Mouse (Mus musculus): Measurements from ENCODE around the gene 2610301B20Rik. TPM values are rescaled to one million over a fixed set of nuclear protein-coding genes. Genes with fewer than 3 reads are reported as not detected.
"Not testable (repeated sequence)": the region's sequence is repeated elsewhere in the genome, so short reads cannot be mapped to it uniquely, and the experiment has no call there.

Gene 2610301B20Rik
- polyA plus RNA-seq, 1 experiment from 2014 or later = 28.8 TPM

DNA sequence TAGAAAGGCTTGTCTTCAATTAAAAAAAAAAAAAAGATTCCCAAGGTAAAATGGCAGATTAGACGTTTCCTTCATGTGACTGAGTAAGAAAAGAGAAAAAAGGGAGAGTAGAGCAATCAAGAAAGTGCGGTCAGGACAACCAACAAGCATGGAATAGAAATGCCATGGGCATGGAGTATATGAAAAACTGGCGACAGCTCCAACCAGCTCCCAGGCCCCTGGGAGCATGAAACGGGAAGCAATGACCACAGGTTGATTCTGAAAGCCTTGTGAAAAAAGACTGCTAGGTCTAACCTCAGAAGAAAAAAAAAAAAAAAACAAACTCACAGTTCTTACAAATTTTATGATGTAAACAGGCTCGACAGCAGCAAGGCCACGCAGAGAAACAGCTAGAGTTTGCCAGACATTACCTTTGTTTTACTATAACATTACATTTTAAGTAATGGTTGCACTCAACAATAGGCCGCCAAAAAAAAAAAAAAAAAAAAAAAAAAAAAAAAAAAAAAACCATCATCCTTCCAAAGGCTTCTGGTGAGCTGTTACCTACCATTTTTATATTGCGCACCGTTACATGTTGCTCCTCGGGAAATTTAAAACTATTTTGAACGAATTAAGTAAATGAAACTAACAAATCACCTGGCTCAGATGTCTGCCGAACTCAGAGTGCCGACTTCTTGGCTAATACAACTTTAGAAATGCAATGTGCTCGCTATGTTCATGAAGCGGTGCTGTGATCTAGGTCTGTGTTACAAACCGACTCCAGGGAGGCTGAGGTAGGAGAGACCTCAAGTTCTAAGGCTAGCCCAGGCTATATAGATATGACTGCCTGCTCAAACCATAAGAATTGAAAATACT, 1.4 kb upstream of the 2610301B20Rik start:
- WGBS = 24% methylated on average over 16 of the region's 16 CpGs
- Histone ChIP-seq H3K36me3 (no peaks in the 10 kb centered on the region), H3K27me3 (no peaks in the 10 kb centered on the region), H3K9ac (peak overlapping the region; percentile 89), H3K4me1 (peaks cover 10% of the 10 kb centered on the region), H3K4me2 (peak overlapping the region; percentile 73), H3K4me3 (peak overlapping the region; percentile 97), H3K9me3 (no peaks in the 10 kb centered on the region), H3K27ac (peak overlapping the region; percentile 99)
- ATAC-seq (ENCODE audit: borderline replicate concordance, extremely low read depth, low FRiP score, low TSS enrichment) = no peak

DNA sequence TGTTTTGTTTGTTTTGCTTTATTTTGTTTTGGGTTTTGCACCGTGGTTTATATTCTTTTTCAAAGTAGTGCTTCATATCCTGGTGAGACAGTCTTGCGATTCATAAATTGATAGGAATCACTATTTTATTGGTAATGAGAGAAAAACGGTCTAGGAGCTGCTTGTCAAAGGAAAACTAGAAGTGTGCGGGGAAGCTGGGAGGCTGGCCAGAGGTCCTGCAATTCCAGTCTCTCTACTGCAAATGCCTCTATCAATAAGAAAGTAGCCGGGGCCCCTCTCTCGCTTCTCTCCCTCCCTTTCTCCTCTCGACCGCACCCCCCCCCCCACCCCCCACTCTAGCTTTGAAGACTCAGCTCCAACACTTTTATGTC, 764 bp upstream of the 2610301B20Rik start:
- H3K36me3 ChIP-seq = no peaks in the 10 kb centered on the region
- no peaks in the 10 kb centered on the region for H3K9me3 ChIP-seq
- H3K4me3 ChIP-seq = peak overlapping the region; percentile 97
- ATAC-seq (ENCODE audit: borderline replicate concordance, extremely low read depth, low FRiP score, low TSS enrichment) = peak; percentile 53
- peak overlapping the region; percentile 99 for H3K27ac ChIP-seq
- peak overlapping the region; percentile 73 for H3K4me2 ChIP-seq
- 3% methylated on average over 5 of the region's 8 CpGs for WGBS
- no peaks in the 10 kb centered on the region for H3K27me3 ChIP-seq
- peak overlapping the region; percentile 89 for H3K9ac ChIP-seq
- H3K4me1 ChIP-seq = peaks cover 10% of the 10 kb centered on the region

DNA sequence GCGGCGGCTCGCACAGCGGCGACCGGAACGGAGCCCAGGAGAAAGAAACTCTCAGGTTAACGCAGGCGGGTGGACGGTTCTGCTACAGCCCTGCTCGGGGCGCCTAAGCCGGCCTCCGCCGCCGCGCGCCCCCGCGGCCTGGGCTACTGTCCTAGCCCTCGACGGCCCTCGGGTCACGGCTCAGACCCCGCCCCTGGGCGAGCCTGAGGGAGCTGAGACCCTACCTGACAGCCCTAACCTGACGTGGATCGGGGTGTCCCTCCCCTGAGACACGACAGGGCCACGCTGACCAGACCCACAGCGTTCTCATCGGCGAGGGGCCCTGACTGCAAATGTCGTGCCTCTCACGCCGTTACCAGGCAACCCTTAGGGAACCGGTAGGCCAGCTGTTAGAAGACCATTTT, 422 bp downstream of the 2610301B20Rik start:
- WGBS = under 1% methylated on average over 37 of the region's 37 CpGs
- peaks cover 10% of the 10 kb centered on the region for H3K4me1 ChIP-seq
- H3K4me3 ChIP-seq = peak overlapping the region; percentile 97
- H3K9me3 ChIP-seq = no peaks in the 10 kb centered on the region
- H3K27ac ChIP-seq = peak overlapping the region; percentile 99
- H3K4me2 ChIP-seq = peak overlapping the region; percentile 73
- peak overlapping the region; percentile 89 for H3K9ac ChIP-seq
- ATAC-seq (ENCODE audit: borderline replicate concordance, extremely low read depth, low FRiP score, low TSS enrichment) = peak; percentile 84
- no peaks in the 10 kb centered on the region for H3K36me3 ChIP-seq
- no peaks in the 10 kb centered on the region for H3K27me3 ChIP-seq

DNA sequence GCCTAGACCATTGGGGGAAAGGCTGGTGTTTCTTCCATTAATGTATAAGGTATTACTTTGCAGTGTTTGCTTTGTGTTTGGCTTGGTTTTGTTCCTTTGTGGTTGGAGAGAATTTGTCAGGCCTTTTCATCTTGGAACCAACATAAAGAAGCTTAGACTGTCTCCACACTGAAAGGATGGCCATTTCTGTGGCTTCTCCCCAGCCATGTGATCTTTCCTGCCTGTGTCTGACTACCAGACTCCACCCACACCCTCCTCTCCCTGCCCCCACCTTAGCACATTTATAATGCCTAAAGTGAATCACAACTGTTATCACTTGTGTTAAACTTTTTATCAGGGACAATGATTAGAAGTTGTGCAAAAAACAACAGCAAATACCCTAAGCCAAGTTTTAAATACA, 1.1 kb downstream of the 2610301B20Rik start:
- Histone ChIP-seq H3K9ac (peak overlapping the region; percentile 89; the same call in 1 of the 2 replicates), H3K4me2 (peak overlapping the region; percentile 73), H3K27ac (no peak overlapping the region), H3K4me1 (peaks cover 10% of the 10 kb centered on the region), H3K4me3 (peak overlapping the region; percentile 97), H3K36me3 (0 out of 2 replicates have a peak, but pooled peaks cover 3% of the 10 kb centered on the region), H3K9me3 (no peaks in the 10 kb centered on the region), H3K27me3 (no peaks in the 10 kb centered on the region)
- ATAC-seq (ENCODE audit: borderline replicate concordance, extremely low read depth, low FRiP score, low TSS enrichment) = no peak

DNA sequence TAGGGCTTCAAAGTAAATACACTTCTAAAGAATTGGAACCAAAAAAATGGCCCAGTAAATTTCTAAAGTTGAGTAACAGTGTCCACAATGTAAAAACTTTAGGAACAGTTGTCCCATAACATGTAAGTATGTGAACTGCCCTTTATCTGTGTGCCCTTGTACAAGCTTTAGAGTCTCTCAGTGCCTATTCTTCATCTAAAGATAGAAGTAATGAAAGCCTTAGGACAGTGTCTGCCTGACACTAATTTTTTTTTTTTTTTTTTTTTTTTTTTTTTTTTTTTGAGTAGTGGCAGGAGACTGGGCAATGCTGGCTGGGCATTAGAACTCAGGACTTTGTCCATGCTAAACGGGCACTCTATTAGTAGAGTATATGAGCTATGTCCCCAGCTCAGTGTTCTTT, 2.8 kb downstream of the 2610301B20Rik start:
- no peaks in the 10 kb centered on the region for H3K9me3 ChIP-seq
- no peak for ATAC-seq (ENCODE audit: borderline replicate concordance, extremely low read depth, low FRiP score, low TSS enrichment)
- H3K4me2 ChIP-seq = no peak overlapping the region
- peaks cover 10% of the 10 kb centered on the region for H3K4me1 ChIP-seq
- H3K27ac ChIP-seq = no peak overlapping the region
- H3K36me3 ChIP-seq = 0 out of 2 replicates have a peak, but pooled peaks cover 3% of the 10 kb centered on the region
- H3K9ac ChIP-seq = no peak overlapping the region
- H3K4me3 ChIP-seq = no peak overlapping the region
- no peaks in the 10 kb centered on the region for H3K27me3 ChIP-seq
- 86% methylated on average over 1 of the region's 1 CpGs for WGBS

DNA sequence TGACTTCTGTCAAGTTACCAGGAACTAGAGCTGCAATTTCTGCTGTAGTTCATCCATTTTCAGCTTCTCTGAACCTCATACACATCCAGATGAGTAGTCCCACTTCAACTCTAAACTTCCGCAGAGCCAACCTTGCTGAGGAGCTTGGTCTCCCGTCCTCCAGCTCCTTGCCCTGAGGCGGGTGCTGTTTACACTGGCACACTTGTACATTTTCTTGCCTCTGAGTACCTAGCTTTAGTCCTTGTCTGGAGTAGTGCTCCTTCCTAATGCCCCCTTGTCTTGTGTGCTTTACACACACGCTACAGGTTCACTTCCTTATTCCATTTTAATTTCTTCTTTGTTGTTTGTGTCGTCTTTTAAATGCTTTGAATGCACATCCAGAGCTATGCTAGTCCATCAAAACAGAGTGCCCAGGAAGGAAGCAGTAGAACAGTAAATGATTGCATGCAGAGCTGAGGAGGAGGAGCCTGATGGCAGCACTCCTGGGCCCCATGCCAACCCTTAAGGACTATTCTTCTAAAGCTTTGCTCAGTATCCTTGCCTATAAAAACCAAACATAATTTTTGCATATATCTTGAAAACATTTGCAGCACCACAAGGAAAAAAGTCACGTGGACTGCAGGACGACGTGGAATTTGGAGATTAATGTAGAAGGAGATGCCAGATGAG, 9.6 kb downstream of the 2610301B20Rik start:
- H3K9me3 ChIP-seq = no peaks in the 10 kb centered on the region
- H3K36me3 ChIP-seq = peaks cover 25% of the 10 kb centered on the region
- 0 out of 2 replicates have a peak, but pooled peaks cover 4% of the 10 kb centered on the region for H3K4me1 ChIP-seq
- no peak overlapping the region for H3K9ac ChIP-seq
- H3K4me3 ChIP-seq = no peak overlapping the region
- H3K27ac ChIP-seq = peak overlapping the region; percentile 27; the same call in 1 of the 2 replicates
- no peak overlapping the region for H3K4me2 ChIP-seq
- 64% methylated on average over 8 of the region's 8 CpGs for WGBS
- no peaks in the 10 kb centered on the region for H3K27me3 ChIP-seq
- ATAC-seq (ENCODE audit: borderline replicate concordance, extremely low read depth, low FRiP score, low TSS enrichment) = peak; percentile 74

DNA sequence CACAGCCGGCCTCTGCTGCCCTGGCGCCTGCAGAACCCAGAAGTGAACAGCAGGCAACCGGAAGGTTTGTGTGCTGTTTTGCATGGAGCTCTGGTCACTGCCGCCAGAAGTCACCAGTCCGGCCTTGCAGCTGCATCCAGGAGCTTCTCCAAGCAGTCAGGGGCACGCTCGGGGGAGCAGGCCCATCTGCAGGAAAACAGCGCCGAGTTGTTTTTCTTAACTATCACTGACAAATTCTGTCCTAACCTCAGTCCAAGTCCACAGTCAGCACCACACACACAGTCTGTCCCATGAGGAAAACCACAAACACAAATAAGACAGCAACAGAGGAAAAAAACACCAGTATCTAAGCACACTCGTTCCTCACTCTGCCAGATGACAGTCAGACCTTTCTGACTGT, 14.5 kb downstream of the 2610301B20Rik start:
- ATAC-seq (ENCODE audit: borderline replicate concordance, extremely low read depth, low FRiP score, low TSS enrichment) = no peak
- H3K9me3 ChIP-seq = no peaks in the 10 kb centered on the region
- H3K27ac ChIP-seq = no peak overlapping the region
- no peak overlapping the region for H3K4me2 ChIP-seq
- H3K9ac ChIP-seq = no peak overlapping the region
- peaks cover 17% of the 10 kb centered on the region for H3K36me3 ChIP-seq
- 97% methylated on average over 10 of the region's 10 CpGs for WGBS
- no peaks in the 10 kb centered on the region for H3K27me3 ChIP-seq
- 0 out of 2 replicates have a peak, but pooled peaks cover 4% of the 10 kb centered on the region for H3K4me1 ChIP-seq
- no peak overlapping the region for H3K4me3 ChIP-seq

DNA sequence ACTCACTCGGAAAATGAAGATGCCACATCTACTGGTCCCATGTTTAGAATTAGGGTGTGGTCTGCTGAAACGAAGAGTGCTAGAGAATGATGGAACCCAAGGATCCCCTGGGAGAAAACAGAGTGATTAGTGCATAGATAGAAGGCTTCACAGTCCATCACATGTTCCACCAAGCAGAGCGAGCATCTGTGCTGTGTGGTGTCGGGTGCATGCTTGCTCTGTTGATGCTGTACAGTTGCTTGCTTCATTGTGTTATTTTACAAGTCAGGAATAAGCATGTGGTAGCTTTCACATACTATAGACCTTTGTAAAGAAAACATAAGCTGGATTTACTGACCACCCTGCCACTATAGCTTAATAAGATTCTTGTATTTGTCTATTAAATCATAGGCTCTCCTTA, 22.0 kb downstream of the 2610301B20Rik start:
- 83% methylated on average over 4 of the region's 4 CpGs for whole genome bisulfite sequencing

DNA sequence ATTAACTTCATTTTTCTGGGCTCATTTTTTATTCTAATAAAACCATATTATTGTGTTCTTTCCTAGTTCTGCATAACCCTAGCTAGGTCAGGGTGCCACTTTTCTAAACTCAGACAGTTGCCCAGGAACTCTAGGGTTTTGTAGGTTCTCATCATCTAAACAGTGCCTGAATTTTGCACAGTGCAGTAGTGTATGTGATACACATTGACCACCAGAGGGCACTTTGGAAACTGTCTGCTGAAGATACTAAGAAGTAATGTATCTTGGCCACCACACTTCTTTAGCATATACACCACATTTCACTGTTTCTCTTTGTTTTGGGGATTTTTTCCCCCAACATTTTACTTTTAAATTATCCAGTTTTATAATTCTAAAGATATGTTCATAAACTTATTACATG, 22.6 kb downstream of the 2610301B20Rik start:
- ATAC-seq (ENCODE audit: borderline replicate concordance, extremely low read depth, low FRiP score, low TSS enrichment) = no peak
- H3K27me3 ChIP-seq = no peaks in the 10 kb centered on the region
- H3K36me3 ChIP-seq = 0 out of 2 replicates have a peak, but pooled peaks cover 10% of the 10 kb centered on the region
- no peak overlapping the region for H3K27ac ChIP-seq
- H3K4me2 ChIP-seq = no peak overlapping the region
- H3K4me3 ChIP-seq = no peak overlapping the region
- H3K4me1 ChIP-seq = no peaks in the 10 kb centered on the region
- no peak overlapping the region for H3K9ac ChIP-seq
- no peaks in the 10 kb centered on the region for H3K9me3 ChIP-seq

More for the DNA sequence above, 22.0 kb downstream of the 2610301B20Rik start:
- Histone ChIP-seq H3K4me3 (no peak overlapping the region), H3K9ac (no peak overlapping the region), H3K9me3 (no peaks in the 10 kb centered on the region), H3K27ac (no peak overlapping the region), H3K4me2 (no peak overlapping the region), H3K36me3 (0 out of 2 replicates have a peak, but pooled peaks cover 10% of the 10 kb centered on the region), H3K27me3 (no peaks in the 10 kb centered on the region), H3K4me1 (no peaks in the 10 kb centered on the region)
- ATAC-seq (ENCODE audit: borderline replicate concordance, extremely low read depth, low FRiP score, low TSS enrichment) = no peak

DNA sequence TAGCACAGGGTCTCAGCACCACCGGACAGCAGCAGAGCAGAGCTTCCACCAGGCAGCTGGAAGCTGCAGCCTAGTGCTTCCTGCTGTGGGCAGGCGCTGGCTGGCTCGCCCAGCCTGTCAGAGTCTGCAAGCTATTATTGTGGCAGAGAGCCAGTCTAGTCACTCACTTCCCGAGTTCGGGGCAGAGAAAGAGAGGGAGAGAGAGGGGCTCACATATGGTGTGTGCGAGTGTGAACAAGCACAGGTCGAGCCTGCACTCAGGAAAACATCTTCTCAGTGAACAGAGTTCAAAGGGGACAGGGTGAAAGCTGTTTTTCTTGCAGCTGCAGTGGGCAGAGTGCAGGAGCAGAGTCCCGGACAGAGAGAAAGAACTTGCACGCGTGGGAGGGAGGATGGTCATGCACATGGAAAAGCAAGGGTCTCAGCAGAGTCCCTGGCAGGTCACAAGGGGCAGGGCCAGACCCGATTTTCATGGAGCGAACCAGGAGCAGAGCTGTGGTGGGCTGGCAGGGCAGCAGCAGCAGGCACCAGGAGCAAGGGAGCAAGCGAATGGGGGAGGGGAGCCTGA, 31.0 kb downstream of the 2610301B20Rik start:
- Histone ChIP-seq H3K36me3 (no peaks in the 10 kb centered on the region), H3K4me3 (no peak overlapping the region), H3K4me2 (peak overlapping the region; percentile 29), H3K9me3 (no peaks in the 10 kb centered on the region), H3K9ac (no peak overlapping the region), H3K4me1 (peaks cover 8% of the 10 kb centered on the region; the same call in 1 of the 2 replicates), H3K27me3 (no peaks in the 10 kb centered on the region), H3K27ac (no peak overlapping the region)
- ATAC-seq (ENCODE audit: borderline replicate concordance, extremely low read depth, low FRiP score, low TSS enrichment) = peak; percentile 49; the same call in 1 of the 2 replicates
- 12% methylated on average over 13 of the region's 13 CpGs for WGBS

DNA sequence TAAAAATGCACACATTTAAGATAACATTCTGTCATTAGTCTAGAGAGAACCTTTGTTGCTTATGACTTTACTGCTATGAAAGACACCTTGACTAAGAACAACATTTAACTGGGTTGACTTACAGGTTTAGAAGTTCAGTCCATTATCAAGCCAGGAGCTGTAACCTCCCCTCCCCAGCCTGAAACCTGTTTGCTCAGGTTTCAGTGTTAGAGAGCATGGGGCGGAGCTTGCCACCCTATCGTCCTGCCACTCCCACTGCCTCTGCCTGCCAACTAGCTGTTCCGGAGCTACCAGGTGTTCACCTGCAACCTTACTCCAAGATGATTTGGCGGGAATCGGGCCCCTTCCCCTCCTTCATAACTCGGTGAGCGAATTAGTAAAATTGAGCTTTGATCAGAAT, 37.1 kb downstream of the 2610301B20Rik start:
- not testable (repeated sequence) for H3K36me3 ChIP-seq; H3K9ac ChIP-seq; ATAC-seq (ENCODE audit: borderline replicate concordance, extremely low read depth, low FRiP score, low TSS enrichment); H3K27ac ChIP-seq; H3K4me1 ChIP-seq; H3K4me3 ChIP-seq; H3K4me2 ChIP-seq; H3K9me3 ChIP-seq; H3K27me3 ChIP-seq
- WGBS = 33% methylated on average over 7 of the region's 7 CpGs
